Mouse (Mus musculus) liver, embryonic 11.5 days (tissue): ENCODE results near the gene Foxd4. TPM values are rescaled to one million over a fixed set of nuclear protein-coding genes. Genes with fewer than 3 reads are reported as not detected.

ENCODE experiments used
- ATAC-seq: fragments of 200-750 bp; cut with Nextera tagmentation; replicated peaks from 2 replicates; pipeline ENCODE4 v1.8.0; 2017; ENCODE audit warnings: moderate number of reproducible peaks, mild to moderate bottlenecking, moderate TSS enrichment, moderate library complexity; ENCODE audit not compliant: low FRiP score
- DNase-seq: peaks from one replicate; pipeline ENCODE4 v3.0.0-alpha.2; 2017; ENCODE audit warnings: low spot score
- H3K27ac ChIP-seq: fragments of 300-500 bp; sonication (generic); 2 replicates; pipeline ENCODE4 v1.5.1; 2014; ENCODE audit warnings: mild to moderate bottlenecking, low read depth, low read length, control low read depth
- H3K27me3 ChIP-seq: fragments of 300-500 bp; sonication (generic); replicated peaks from 2 replicates; pipeline ENCODE4 v1.6.1; 2014; ENCODE audit warnings: low read length, mixed read lengths; ENCODE audit not compliant: control insufficient read depth, insufficient read depth
- H3K36me3 ChIP-seq: fragments of 300-500 bp; sonication (generic); 2 replicates; pipeline ENCODE4 v1.6.1; 2014; ENCODE audit warnings: mild to moderate bottlenecking, low read length, moderate library complexity, mixed read lengths; ENCODE audit not compliant: control insufficient read depth, insufficient read depth
- H3K4me1 ChIP-seq: fragments of 300-500 bp; sonication (generic); replicated peaks from 2 replicates; pipeline ENCODE4 v1.6.1; 2014; ENCODE audit warnings: low read length, mixed read lengths; ENCODE audit not compliant: control insufficient read depth, insufficient read depth
- H3K4me2 ChIP-seq: fragments of 300-500 bp; sonication (generic); 2 replicates; pipeline ENCODE4 v1.6.1; 2014; ENCODE audit warnings: mild to moderate bottlenecking, control low read depth, moderate library complexity
- H3K4me3 ChIP-seq: fragments of 300-500 bp; sonication (generic); 2 replicates; pipeline ENCODE4 v1.5.1; 2014; ENCODE audit warnings: low read depth, low read length, control low read depth
- H3K9ac ChIP-seq: fragments of 300-500 bp; sonication (generic); 2 replicates; pipeline ENCODE4 v1.6.1; 2014; ENCODE audit warnings: low read depth, low read length, control low read depth
- H3K9me3 ChIP-seq: fragments of 300-500 bp; sonication (generic); 2 replicates; pipeline ENCODE4 v1.6.1; 2016; ENCODE audit warnings: low read length, inconsistent platforms, mixed read lengths; ENCODE audit not compliant: control insufficient read depth
- WGBS: fragments of 180-500 bp; shearing (Covaris S2); extraction: QIAGEN DNeasy Blood & Tissue Kit; methylation state at CpG from one replicate; pipeline ENCODE4 v1.1.7; 2014; 5-methylcytosine and 5-hydroxymethylcytosine counted together
- microRNA-seq: library from miRNA; unstranded; fragments of <30 nt; microRNA quantifications from one replicate; pipeline ENCODE4, GENCODE M21; 2017; ENCODE audit warnings: borderline number of aligned reads
- polyA plus RNA-seq: library from polyadenylated mRNA; unstranded; fragments of >200 nt; fragmentation: Nextera tagmentation; extraction: Ambion mirVana; gene quantifications from 2 replicates; pipeline ENCODE4 v1.2.1, GENCODE M21; 2014

Foxd4 gene
- polyA plus RNA-seq, 1 experiment from 2014 or later: not detected

DNA sequence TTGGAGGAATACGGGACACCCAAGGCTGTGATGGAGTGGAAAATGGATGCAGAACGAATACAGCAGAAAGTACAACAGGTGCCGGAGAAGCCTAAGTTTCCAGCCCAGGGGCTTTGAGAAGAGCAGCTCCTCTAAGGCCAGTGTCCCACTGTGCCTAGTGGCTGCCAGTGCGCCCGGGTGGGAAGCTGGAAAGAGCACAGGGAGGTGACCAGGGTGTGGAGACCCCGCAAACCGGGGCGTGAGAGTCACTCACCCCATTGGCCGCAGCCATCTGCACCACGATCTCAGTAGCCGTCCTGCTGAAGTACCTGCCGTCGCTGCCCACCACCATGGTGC is 39.8 kb downstream of the Foxd4 start:
- Histone ChIP-seq H3K4me1 (no peaks in the 10 kb centered on the region), H3K27me3 (peaks cover 32% of the 10 kb centered on the region), H3K27ac (no peak overlapping the region), H3K9ac (peak overlapping the region; percentile 43), H3K4me3 (peak overlapping the region; percentile 50), H3K9me3 (no peaks in the 10 kb centered on the region), H3K4me2 (peak overlapping the region; percentile 67), H3K36me3 (no peaks in the 10 kb centered on the region)
- ATAC-seq (no peak), DNase-seq (no peak)
- 21% methylated on average over 13 of the region's 13 CpGs for WGBS

DNA sequence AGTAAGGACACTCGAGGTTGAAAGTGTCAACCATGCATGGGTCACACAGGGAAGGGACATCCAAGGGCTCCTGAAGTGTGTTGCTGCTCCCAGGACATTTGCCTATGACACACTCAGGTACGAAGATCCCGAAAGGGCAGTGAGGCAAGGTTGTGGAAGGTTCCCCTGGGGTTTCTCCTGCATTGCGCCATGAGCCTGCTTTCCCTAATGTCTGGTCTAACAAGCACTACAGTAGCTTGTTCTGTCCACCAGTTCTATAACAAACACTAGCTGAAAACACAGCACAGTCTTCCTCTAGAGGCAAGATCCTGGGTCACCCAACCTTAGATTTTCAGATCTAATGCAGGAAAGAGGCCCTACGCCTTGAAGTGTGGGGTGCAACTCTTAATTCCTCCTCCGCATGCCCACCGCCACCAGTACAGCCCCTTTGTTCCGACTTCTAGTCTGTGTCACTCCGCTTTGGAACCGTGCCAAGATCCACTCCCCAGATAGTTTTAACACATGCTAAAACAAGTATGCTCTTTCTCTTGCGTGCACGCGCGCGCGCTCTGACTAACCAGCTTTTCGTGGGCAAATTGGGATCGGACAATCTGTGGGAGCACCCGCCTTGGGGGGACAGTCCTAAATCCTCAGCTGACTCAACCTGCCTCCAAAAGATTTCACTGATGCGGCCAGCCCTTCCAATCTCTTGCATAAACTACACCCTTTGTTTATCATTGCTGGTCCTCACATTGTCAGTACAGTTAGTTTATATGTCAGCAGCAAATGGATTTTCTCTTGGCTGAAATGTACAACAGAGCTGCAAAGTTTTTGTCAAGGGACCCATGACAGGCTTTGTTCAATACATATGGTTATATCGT is 49.3 kb downstream of the Foxd4 start:
- ATAC-seq (no peak), DNase-seq (no peak)
- Histone ChIP-seq H3K4me3 (no peak overlapping the region), H3K4me2 (no peak overlapping the region), H3K9ac (no peak overlapping the region), H3K27me3 (no peaks in the 10 kb centered on the region), H3K9me3 (no peaks in the 10 kb centered on the region), H3K27ac (no peak overlapping the region), H3K36me3 (no peaks in the 10 kb centered on the region), H3K4me1 (no peaks in the 10 kb centered on the region)
- WGBS: 86% methylated on average over 21 of the region's 21 CpGs

Small RNA genes lying within 50 kb of the gene (microRNA-seq; reads per million reads assigned to microRNA genes)
- not detected for gene Mir3084-1

Other genes with a start within 250 kb of the Foxd4 start
- 1.0 and 1.3 TPM in 2 replicates for gene Tmem252, start 227.2 kb downstream of the Foxd4 start, polyA plus RNA-seq
- 1.4 and 1.6 TPM in 2 replicates for gene Pgm5, start 39.3 kb downstream of the Foxd4 start, polyA plus RNA-seq
- 306 and 327 TPM in 2 replicates for gene Gm10053, start 25.5 kb downstream of the Foxd4 start, polyA plus RNA-seq
- 23.0 and 23.3 TPM in 2 replicates for gene Cbwd1, start 60.4 kb upstream of the Foxd4 start, polyA plus RNA-seq
- 17.2 and 17.6 TPM in 2 replicates for gene Dock8, start 98.3 kb upstream of the Foxd4 start, polyA plus RNA-seq